Mouse (Mus musculus): ENCODE data around the gene Nup50.

Nup50 gene

GRCm38 (mm10) chr15:84987874-84988825, 64.9 kb downstream of the Nup50 start, which contains the start of gene 5031439G07Rik:
Gene 5031439G07Rik, minus strand, starts transcription at chr15:84988551.
- peak; percentile 95 for DNase-seq (ENCODE audit: inconsistent ontology term)

GRCm38 (mm10) chr15:84989098-84989497, 65.9 kb downstream of the Nup50 start:
- DNase-seq (ENCODE audit: inconsistent ontology term) = no peak

- DNase-seq (ENCODE audit: inconsistent ontology term) = no peak
Measured at GRCm38 (mm10) chr15:84989771-84990170, 66.6 kb downstream of the Nup50 start.

Measured in Muller cell, postnatal 12 days (primary cell).